Mouse (Mus musculus) layer of hippocampus, adult 8-10 months (tissue): ENCODE data around the gene Pum1. TPM values are rescaled to one million over a fixed set of nuclear protein-coding genes. Genes with fewer than 3 reads are reported as not detected.

ENCODE experiments used
- DNase-seq, 2 experiments: peaks; one replicate each; pipeline ENCODE4 v3.0.0; 2022; ENCODE audit warnings: low spot score in 2 of 2
- total RNA-seq, 4 experiments: library from RNA; stranded (reverse); gene quantifications; 2 replicates each; pipeline ENCODE4 v1.2.4; 2022

The Pum1 gene
- total RNA-seq, 4 experiments from 2014 or later, result 106 to 122 (median 113) TPM

DNA sequence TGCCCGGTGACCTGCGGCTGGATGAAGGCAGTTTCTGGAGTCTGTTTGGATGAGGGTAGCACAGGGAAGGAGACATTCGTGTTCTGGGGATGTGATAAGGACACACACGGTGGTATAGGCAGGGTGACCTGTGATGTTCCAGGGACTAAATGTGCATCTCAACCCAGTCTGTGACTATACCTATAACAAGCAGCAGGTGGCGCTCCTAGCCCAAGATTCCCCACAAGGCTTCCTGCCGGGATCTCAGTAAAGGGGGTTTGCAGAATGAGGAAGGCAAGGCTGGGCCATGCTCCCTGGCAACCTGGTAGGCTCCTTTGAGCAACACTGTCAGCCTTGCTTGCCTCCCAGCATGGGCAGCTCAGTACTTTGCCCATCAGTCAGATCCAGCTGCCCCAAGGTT, 127.1 kb downstream of the Pum1 start:
- DNase-seq, result peak; percentile 65 to 92

- no peak for DNase-seq
These were observed 128.8 kb downstream of the Pum1 start for GRCm38 (mm10) chr4:130791811-130792375.

DNA sequence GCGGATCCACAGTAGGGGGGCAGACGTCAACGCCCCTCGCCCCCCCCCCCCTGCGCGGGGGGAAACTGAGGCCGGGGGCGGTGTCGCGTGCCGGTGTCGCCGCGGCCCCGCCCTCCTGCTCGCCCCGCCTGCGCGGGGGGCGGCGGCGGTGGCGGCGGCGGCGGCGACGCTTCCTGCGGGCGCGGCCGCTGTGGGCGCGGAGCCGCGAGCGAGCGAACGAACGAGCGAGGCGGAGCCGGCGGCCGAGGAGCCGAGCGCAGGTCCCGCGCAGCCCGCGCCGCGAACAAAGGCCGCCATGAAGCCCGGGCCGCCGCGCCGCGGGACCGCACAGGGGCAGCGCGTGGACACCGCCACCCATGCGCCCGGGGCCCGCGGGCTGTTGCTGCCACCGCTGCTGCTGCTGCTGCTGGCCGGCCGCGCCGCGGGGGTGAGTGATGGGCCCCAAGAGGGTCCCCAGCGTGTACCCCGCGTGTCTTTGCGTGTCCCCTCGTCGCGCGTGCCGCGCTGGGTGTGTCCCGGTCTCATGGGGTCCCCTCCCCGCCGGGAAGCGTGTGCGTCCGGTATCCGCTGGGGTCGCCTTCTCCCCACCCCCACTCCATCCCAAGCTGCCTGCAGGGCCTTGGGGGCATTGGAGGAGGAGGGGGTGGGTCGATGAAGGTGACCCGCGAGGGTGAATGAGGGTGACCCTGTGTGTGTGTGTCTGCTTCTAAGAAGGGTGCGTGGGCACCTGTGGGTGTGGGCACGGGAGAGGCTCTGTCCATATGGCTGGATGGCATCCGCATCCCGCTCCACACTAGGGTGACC, 129.5 kb downstream of the Pum1 start, which contains the start of gene Sdc3:
Gene Sdc3, plus strand, starts transcription at position 162 of the 804 bp plus-strand sequence.
- no peak for DNase-seq

GRCm38 (mm10) chr4:130793180-130793501, 130.0 kb downstream of the Pum1 start:
- DNase-seq, result no peak

DNA sequence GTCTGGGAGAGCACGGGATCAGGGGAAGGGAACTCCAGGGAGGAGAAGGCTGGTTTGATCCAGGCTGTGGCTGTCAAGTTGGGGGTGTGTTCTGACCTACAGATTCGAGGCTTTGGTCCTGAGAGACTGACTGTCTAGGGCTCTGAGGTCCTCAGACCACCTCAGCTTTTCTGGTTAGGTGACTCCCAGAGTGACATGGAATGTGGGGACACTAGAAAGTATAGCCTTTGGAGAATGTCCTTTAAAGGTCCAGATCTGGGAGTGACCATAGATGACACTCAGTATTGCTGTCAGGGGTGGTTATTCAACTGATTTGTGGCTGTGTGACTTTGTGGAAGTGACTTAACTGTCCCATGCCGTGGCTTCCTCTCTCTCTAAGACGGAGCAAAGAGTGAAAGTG, 131.7 kb downstream of the Pum1 start:
- no peak for DNase-seq

DNA sequence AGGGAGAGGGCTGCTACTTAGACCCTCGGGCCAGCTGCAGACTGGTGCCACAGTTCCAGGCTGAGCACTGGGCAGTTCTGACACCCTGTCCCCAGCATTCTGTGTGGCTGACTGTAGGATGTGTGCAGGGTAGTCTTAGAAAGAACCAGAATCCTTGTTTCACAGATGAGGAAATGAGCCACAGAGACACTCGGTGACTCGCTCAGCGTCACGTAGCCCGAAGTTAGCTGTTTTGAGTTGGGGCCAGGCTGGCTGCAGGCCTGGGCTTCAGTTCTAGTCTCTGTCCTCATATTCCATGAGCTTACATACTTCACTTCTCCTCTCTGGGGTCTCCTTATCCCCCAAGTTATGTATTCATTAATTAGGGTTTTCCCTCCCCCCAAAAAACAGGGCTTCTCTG, 132.8 kb downstream of the Pum1 start:
- no peak for DNase-seq

DNA sequence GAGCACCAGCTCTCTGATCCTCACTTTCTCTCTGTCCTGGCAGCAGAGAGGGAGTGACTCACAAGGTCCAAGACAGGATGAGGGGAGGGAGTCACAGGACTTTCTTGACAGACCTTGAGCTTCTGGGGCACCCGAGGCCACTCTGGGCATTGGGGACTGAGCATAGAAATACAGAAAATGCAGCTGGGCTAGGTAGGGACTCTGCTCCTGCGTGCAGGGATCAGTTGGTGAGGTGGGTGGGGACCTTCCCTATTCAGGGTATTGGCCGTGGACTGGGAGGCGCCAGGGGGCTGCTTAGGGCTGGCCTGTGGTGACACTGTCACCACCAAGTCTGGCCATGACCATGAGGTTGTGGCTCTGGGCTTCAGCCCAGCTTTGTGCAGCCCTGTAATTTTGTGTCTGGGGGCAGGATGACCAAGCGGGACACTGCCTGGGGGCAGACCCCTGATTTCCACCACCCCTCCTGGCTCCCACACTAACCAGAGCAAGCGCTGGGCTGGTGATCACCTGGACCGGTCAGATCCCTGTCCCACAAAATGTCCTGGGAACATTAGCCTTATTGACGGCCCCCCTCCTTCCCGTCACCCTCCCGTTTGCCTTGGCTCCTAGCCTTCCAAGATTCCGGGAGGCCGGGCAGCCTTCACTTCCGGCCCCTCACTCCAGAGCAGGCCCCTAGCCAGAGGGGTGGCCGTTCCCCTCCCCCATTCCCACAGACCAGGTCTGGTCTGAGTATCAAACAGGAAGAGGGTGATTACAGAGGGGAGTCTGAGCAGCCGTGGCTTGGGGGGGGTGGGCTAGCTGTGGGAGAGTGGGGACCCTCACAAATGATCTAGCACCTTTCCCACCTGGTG, 134.3 kb downstream of the Pum1 start:
- no peak for DNase-seq

- no peak for DNase-seq
These were observed 135.3 kb downstream of the Pum1 start for GRCm38 (mm10) chr4:130798416-130798815.

DNA sequence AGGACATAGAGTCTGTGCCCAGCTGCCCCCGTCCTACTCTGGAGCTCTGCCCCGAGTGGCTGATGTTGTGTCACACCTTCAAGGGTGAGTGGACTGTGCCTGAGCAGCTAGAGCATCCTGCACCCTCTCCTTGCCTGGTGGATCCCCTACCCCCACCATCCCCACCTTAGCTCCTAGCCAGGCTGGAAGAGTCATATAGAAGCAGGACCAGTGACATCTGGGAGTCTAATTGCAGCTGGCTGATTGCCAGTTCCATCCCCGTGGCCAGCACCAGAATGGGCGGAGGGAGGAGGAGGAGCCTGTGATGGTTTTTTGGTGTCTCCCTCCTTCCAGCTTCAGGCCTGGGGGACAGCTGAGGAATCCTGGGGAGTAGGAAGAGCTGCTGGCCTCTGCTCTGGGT, 136.0 kb downstream of the Pum1 start:
- no peak for DNase-seq

DNA sequence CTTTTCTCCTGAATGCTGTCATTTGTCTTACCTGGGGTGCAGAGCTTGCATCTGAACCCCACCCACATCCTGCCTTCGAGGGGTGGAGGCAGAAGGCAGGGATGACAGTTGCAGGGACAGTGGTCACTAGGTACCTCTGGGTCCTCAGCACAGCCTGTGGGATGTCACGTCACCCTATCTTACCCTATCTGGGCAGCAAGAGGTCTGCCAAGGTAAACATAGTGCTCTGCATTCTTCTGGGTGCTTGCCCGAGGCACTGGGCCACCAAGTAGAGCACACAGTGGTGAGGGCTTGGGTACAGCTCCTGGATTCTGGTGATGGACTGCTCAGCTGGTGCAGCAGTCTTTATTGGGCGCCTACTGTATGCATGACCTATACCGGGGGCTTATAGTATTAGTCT, 136.5 kb downstream of the Pum1 start:
- no peak for DNase-seq

- DNase-seq, result no peak
These were observed 137.0 kb downstream of the Pum1 start for GRCm38 (mm10) chr4:130800147-130800546.

DNA sequence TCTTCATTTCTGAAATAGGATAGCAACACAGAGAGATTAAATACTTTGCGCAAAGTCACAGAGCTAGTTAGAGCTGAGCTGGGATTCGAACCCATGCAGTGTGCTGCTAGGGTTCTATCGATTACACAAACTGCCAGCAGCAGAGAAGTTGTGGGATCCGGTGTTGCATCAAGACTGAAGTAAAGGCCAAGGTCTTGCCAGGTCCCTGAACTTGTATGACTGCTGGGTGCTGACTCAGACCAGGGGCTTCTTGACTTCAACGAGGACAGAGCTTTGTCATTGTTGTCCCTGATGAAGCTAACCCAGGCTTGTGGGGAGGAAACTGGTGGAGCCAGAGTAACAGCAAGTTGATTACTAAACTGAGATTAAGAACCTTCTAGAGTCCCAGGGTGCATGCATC, 138.1 kb downstream of the Pum1 start:
- no peak for DNase-seq

- no peak for DNase-seq
These were observed 138.7 kb downstream of the Pum1 start for GRCm38 (mm10) chr4:130801624-130802329.

GRCm38 (mm10) chr4:130803591-130803990, 140.5 kb downstream of the Pum1 start:
- no peak for DNase-seq

DNA sequence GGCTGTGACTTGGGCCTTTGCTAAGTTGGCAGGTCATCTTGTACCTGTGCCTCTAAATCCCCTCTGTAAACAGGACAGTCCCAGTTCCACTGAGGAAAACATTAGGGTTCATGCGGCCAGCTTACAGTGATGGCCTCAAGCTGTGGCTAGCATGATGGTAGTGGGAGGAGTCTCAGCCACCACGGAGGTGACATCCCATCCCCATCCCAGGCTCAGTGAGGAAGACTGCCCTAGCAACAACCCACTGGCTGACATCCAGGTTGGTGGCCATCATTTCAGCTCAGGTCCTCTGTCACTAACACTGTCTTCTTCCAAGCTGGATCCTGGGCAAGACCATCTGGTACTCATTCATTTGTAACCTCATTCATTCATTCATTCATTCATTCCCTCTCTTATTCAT, 141.2 kb downstream of the Pum1 start:
- DNase-seq, result no peak

GRCm38 (mm10) chr4:130804771-130805361, 141.7 kb downstream of the Pum1 start:
- DNase-seq, result peak in 1 of 2 experiments; percentile 69

DNA sequence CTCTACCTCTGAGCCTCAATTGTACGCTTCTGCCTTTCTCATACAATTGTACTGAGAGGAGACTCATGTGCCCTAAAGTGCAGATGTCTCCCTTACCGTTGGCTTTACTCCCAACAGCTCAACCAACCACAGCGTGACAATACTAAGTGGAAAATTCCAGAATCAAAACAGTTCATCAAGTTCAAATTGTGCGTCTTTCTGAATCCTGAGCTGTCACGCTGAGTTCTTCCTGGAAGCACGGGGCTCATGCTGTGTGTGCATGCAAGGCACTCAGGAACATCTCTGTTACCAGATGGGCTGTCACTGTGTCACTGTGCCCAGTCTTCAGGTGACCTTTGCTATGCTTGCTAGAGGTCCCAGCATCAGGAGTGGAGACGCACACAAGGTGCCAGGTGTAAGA, 142.6 kb downstream of the Pum1 start:
- no peak for DNase-seq

DNA sequence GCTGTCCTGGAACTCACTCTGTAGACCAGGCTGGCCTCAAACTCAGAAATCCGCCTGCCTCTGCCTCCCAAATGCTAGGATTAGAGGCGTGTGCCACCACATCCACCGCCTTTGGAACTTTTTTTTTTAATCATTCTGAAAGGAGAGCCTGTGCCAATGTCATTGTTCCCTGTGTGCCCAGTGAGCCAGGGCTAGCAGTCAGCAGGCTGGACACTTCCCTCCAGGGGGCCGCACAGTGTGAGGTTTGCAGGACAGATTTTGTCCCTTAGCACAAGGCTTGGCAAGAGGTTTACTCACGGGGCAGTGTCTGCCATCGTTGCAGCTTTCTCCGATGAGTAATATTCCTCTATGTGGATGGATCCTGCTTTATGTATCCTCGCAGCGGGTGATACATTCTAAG, 143.6 kb downstream of the Pum1 start:
- DNase-seq, result no peak

DNA sequence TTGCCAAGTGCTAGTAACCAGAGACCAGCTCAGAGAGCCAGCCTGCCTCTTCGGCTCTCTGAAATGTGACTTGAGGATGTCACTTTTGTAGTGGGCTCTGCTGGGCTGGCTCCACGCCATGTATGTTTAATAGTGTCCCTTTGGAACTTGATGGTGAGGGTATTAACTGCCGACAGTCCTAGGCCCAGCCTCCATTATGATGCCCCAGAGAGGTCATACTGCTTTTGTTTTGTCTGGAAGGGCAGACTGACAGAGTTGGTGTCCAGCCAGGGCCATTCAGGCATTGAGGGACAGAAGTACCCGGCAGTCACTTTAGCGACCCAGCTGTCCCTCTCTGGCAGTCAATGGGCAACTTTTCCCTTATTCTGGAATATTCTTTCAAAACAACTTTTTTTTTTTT, 146.7 kb downstream of the Pum1 start:
- DNase-seq, result no peak

- no peak for DNase-seq
These were observed 147.7 kb downstream of the Pum1 start for GRCm38 (mm10) chr4:130810845-130811244.

DNA sequence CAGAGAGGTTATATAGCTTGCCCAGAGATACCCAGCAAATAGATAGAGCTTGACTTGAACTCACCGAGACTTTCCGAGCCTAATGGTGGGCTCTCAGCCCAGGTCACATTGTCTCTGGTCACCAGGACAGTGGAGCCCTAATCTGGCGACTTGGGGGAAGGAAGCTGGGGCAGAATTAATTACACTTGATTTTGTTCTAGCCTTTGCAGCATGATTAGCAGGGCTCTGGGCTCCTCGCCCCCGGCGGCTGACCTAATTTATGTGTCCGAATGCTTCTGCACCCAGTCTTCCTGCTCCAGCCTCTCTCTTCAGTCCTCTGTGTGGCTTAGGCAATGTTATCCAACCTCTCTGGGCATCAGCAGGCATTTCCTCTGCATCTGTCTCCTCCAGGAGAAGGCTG, 148.3 kb downstream of the Pum1 start:
- peak in 1 of 2 experiments; percentile 50 for DNase-seq
